Mouse (Mus musculus): Measurements from ENCODE around the gene Myom3.
A peak's percentile ranks its signal among the peaks of the same experiment; 100 is the strongest.

DNA sequence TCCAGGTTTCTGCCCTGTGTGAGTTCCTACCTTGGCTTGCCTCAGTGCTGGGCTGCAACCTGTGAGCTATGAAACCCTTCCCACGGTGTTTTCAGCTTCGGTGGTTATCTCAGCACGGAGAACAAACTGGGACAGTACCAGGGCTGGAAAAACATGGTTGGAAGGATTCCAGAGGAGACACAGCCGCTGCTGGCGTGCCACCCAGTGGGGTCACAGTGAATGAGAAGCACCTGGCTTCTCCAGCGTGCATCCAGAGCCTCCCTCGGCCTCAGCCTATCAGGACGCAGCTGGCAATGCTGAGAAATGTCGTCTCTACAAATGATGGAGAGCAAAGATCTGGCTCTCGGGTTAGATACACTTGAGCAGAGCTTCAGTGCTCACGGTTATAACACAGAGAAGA is 33.1 kb upstream of the Myom3 start:
- TF ChIP-seq EP300 (IDR thresholded peaks at IDR 0.05; ENCODE audit: insufficient read depth, low read depth, low read length) (no peak), CTCF (IDR thresholded peaks at IDR 0.05) (0 out of 2 replicates have a peak, but pooled peaks have one; percentile 5), POLR2A (IDR thresholded peaks at IDR 0.05; ENCODE audit: insufficient read depth, low read depth, low read length) (no peak)

All from heart, adult 2 months (tissue).